Comparison of ENCODE assay signal across 8 mouse cellular contexts in genomic region chr2:156145486-156146130, GRCm38 (mm10). TPM values are rescaled to one million over a fixed set of nuclear protein-coding genes. Genes with fewer than 3 reads are reported as not detected.
A peak's percentile ranks its signal among the peaks of the same experiment; 100 is the strongest.
DNase-seq lines count a peak whose midpoint lies in the region; ATAC-seq and TF ChIP-seq lines count a peak whose summit lies in the region.
"Had no signal": no experiment of that assay in that cellular context is flagged by ENCODE, and none has a peak within 500 bp of the region (broad histone marks: within the 10 kb centered on the region; RNA-seq: fewer than 3 reads in every experiment).

No protein-coding gene starts in this region.

- WGBS in kidney, embryonic 16.5 days: 53% methylated on average over 11 of the region's 11 CpGs
- WGBS in embryonic facial prominence, embryonic 13.5 days: 56% methylated on average over 11 of the region's 11 CpGs
- 70% methylated on average over 11 of the region's 11 CpGs for WGBS in hindbrain, embryonic 14.5 days
- 66% methylated on average over 11 of the region's 11 CpGs for WGBS in midbrain, embryonic 15.5 days

- 0 out of 2 replicates have a peak, but pooled peaks cover 11% of the 10 kb centered on the region for H3K4me1 ChIP-seq in kidney, embryonic 16.5 days (ENCODE audit: insufficient read depth, low read length)
- H3K4me1 ChIP-seq in embryonic facial prominence, embryonic 13.5 days: peaks cover 8% of the 10 kb centered on the region
- peaks cover 18% of the 10 kb centered on the region for H3K4me1 ChIP-seq in hindbrain, embryonic 14.5 days (replicated peaks; ENCODE audit: control insufficient read depth, insufficient read depth, low read length)
- H3K4me1 ChIP-seq in midbrain, embryonic 15.5 days: peaks cover 19% of the 10 kb centered on the region

- peaks cover 30% of the 10 kb centered on the region for H3K36me3 ChIP-seq in kidney, embryonic 16.5 days (ENCODE audit: insufficient read depth, low read length)
- peaks cover 40% of the 10 kb centered on the region for H3K36me3 ChIP-seq in embryonic facial prominence, embryonic 13.5 days
- H3K36me3 ChIP-seq in hindbrain, embryonic 14.5 days (replicated peaks; ENCODE audit: control insufficient read depth, insufficient read depth): peaks cover 48% of the 10 kb centered on the region
- peaks cover 36% of the 10 kb centered on the region for H3K36me3 ChIP-seq in midbrain, embryonic 15.5 days (replicated peaks)

- H3K27ac ChIP-seq in kidney, embryonic 16.5 days (ENCODE audit: low read length): no peak overlapping the region
- no peak overlapping the region for H3K27ac ChIP-seq in embryonic facial prominence, embryonic 13.5 days
- no peak overlapping the region for H3K27ac ChIP-seq in hindbrain, embryonic 14.5 days
- no peak overlapping the region for H3K27ac ChIP-seq in midbrain, embryonic 15.5 days
- H3K27ac ChIP-seq in left cerebral cortex, adult 2 months: no peak overlapping the region

- no peak for DNase-seq in kidney, postnatal 36 days
- DNase-seq in hindbrain, embryonic 14.5 days (ENCODE audit: low spot score): no peak
- no peak for DNase-seq in left cerebral cortex, adult 2 months (ENCODE audit: extremely low spot score in 1 of 2, low spot score in 2 of 2)
- DNase-seq in retina, embryonic 14.5 days (ENCODE audit: low spot score): no peak
- DNase-seq: cerebellum, adult 8-10 months had no signal

- no peaks in the 10 kb centered on the region for H3K27me3 ChIP-seq in kidney, embryonic 16.5 days (ENCODE audit: insufficient read depth, low read length)
- H3K27me3 ChIP-seq in embryonic facial prominence, embryonic 13.5 days: no peaks in the 10 kb centered on the region
- H3K27me3 ChIP-seq in hindbrain, embryonic 14.5 days (ENCODE audit: control insufficient read depth, insufficient read depth, low read length): no peaks in the 10 kb centered on the region
- H3K27me3 ChIP-seq in midbrain, embryonic 15.5 days (replicated peaks): no peaks in the 10 kb centered on the region

- intact Hi-C loops in left cerebral cortex, adult 2 months (cut with DNase I): no loop called here

- ATAC-seq in kidney, embryonic 16.5 days (ENCODE audit: low FRiP score, low TSS enrichment): no peak
- no peak for ATAC-seq in embryonic facial prominence, embryonic 13.5 days (ENCODE audit: insufficient number of reproducible peaks, insufficient read depth, low FRiP score, low TSS enrichment, low read depth)
- ATAC-seq in hindbrain, embryonic 14.5 days (ENCODE audit: low FRiP score): no peak
- ATAC-seq in midbrain, embryonic 15.5 days (replicated peaks): no peak

- H3K9ac ChIP-seq in kidney, embryonic 16.5 days (replicated peaks; ENCODE audit: low read length): no peak overlapping the region
- no peak overlapping the region for H3K9ac ChIP-seq in embryonic facial prominence, embryonic 13.5 days
- H3K9ac ChIP-seq in hindbrain, embryonic 14.5 days: no peak overlapping the region
- H3K9ac ChIP-seq in midbrain, embryonic 15.5 days: no peak overlapping the region

- TF ChIP-seq CTCF in left cerebral cortex, adult 2 months (IDR thresholded peaks at IDR 0.05): no peak

- H3K9me3 ChIP-seq in kidney, embryonic 16.5 days (ENCODE audit: low read length): no peaks in the 10 kb centered on the region
- no peaks in the 10 kb centered on the region for H3K9me3 ChIP-seq in embryonic facial prominence, embryonic 13.5 days
- no peaks in the 10 kb centered on the region for H3K9me3 ChIP-seq in hindbrain, embryonic 14.5 days (ENCODE audit: control insufficient read depth, low read length)
- no peaks in the 10 kb centered on the region for H3K9me3 ChIP-seq in midbrain, embryonic 15.5 days

- peak overlapping the region; percentile 87; the same call in 1 of the 2 replicates for H3K4me3 ChIP-seq in kidney, embryonic 16.5 days (ENCODE audit: low read length)
- H3K4me3 ChIP-seq in embryonic facial prominence, embryonic 13.5 days: peak overlapping the region; percentile 85; the same call in 1 of the 2 replicates
- peak overlapping the region; percentile 80; the same call in 1 of the 2 replicates for H3K4me3 ChIP-seq in hindbrain, embryonic 14.5 days (replicated peaks; ENCODE audit: low read length)
- H3K4me3 ChIP-seq in midbrain, embryonic 15.5 days: no peak overlapping the region
- no peak overlapping the region for H3K4me3 ChIP-seq in left cerebral cortex, adult 2 months

- H3K4me2 ChIP-seq in kidney, embryonic 16.5 days (replicated peaks; ENCODE audit: low read depth, low read length): peak overlapping the region; percentile 77
- peak overlapping the region; percentile 74 for H3K4me2 ChIP-seq in embryonic facial prominence, embryonic 13.5 days
- peak overlapping the region; percentile 72; the same call in 1 of the 2 replicates for H3K4me2 ChIP-seq in hindbrain, embryonic 14.5 days (replicated peaks)
- peak overlapping the region; percentile 72 for H3K4me2 ChIP-seq in midbrain, embryonic 15.5 days

RNA-seq across cellular contexts. Expression of gene Nfs1, which starts 1.6 kb away (rescaled TPM):
- polyA plus RNA-seq in kidney, embryonic 16.5 days (2015; fragmentation: Nextera tagmentation; extraction: Ambion mirVana): 56.1 and 60.1 TPM in 2 replicates
- 35.4 and 39.3 TPM in 2 replicates for polyA plus RNA-seq in embryonic facial prominence, embryonic 13.5 days (2015; fragmentation: Nextera tagmentation; extraction: Ambion mirVana)
- polyA plus RNA-seq in hindbrain, embryonic 14.5 days (2014; fragmentation: Nextera tagmentation; extraction: Ambion mirVana): 29.3 and 31.3 TPM in 2 replicates
- 35.4 and 35.8 TPM in 2 replicates for polyA plus RNA-seq in midbrain, embryonic 15.5 days (2015; fragmentation: Nextera tagmentation; extraction: Ambion mirVana)
- total RNA-seq in left cerebral cortex, adult 2 months (2021): 10 to 100 TPM; 36.3 to 42.0 TPM

RNA-seq across cellular contexts. Expression of gene Romo1, which starts 1.8 kb away (rescaled TPM):
- 361 and 371 TPM in 2 replicates for polyA plus RNA-seq in kidney, embryonic 16.5 days (2015; fragmentation: Nextera tagmentation; extraction: Ambion mirVana)
- 383 and 419 TPM in 2 replicates for polyA plus RNA-seq in embryonic facial prominence, embryonic 13.5 days (2015; fragmentation: Nextera tagmentation; extraction: Ambion mirVana)
- 446 and 540 TPM in 2 replicates for polyA plus RNA-seq in hindbrain, embryonic 14.5 days (2014; fragmentation: Nextera tagmentation; extraction: Ambion mirVana)
- 377 and 400 TPM in 2 replicates for polyA plus RNA-seq in midbrain, embryonic 15.5 days (2015; fragmentation: Nextera tagmentation; extraction: Ambion mirVana)
- 100 to 1,000 TPM; 142 to 153 TPM for total RNA-seq in left cerebral cortex, adult 2 months (2021)

RNA-seq across cellular contexts. Expression of gene Gm28036, which starts 18.7 kb away (rescaled TPM):
- polyA plus RNA-seq in kidney, embryonic 16.5 days (2015; fragmentation: Nextera tagmentation; extraction: Ambion mirVana): 22.0 and 26.5 TPM in 2 replicates
- 20.4 and 21.7 TPM in 2 replicates for polyA plus RNA-seq in embryonic facial prominence, embryonic 13.5 days (2015; fragmentation: Nextera tagmentation; extraction: Ambion mirVana)
- polyA plus RNA-seq in hindbrain, embryonic 14.5 days (2014; fragmentation: Nextera tagmentation; extraction: Ambion mirVana): 12.3 and 14.2 TPM in 2 replicates
- 15.6 and 20.9 TPM in 2 replicates for polyA plus RNA-seq in midbrain, embryonic 15.5 days (2015; fragmentation: Nextera tagmentation; extraction: Ambion mirVana)
- total RNA-seq in left cerebral cortex, adult 2 months (2021): 10 to 100 TPM; 17.5 to 17.7 TPM

RNA-seq across cellular contexts. Expression of gene Rbm12, which starts 33.8 kb away (rescaled TPM):
- 27.7 and 29.3 TPM in 2 replicates for polyA plus RNA-seq in kidney, embryonic 16.5 days (2015; fragmentation: Nextera tagmentation; extraction: Ambion mirVana)
- 31.7 and 33.4 TPM in 2 replicates for polyA plus RNA-seq in embryonic facial prominence, embryonic 13.5 days (2015; fragmentation: Nextera tagmentation; extraction: Ambion mirVana)
- polyA plus RNA-seq in hindbrain, embryonic 14.5 days (2014; fragmentation: Nextera tagmentation; extraction: Ambion mirVana): 24.4 and 27.0 TPM in 2 replicates
- polyA plus RNA-seq in midbrain, embryonic 15.5 days (2015; fragmentation: Nextera tagmentation; extraction: Ambion mirVana): 25.8 and 26.6 TPM in 2 replicates
- total RNA-seq in left cerebral cortex, adult 2 months (2021): 10 to 100 TPM; 27.7 to 36.0 TPM

RNA-seq across cellular contexts. Expression of gene Cpne1, which starts 33.8 kb away (rescaled TPM):
- polyA plus RNA-seq in kidney, embryonic 16.5 days (2015; fragmentation: Nextera tagmentation; extraction: Ambion mirVana): 70.6 and 75.8 TPM in 2 replicates
- polyA plus RNA-seq in embryonic facial prominence, embryonic 13.5 days (2015; fragmentation: Nextera tagmentation; extraction: Ambion mirVana): 60.5 and 62.7 TPM in 2 replicates
- polyA plus RNA-seq in hindbrain, embryonic 14.5 days (2014; fragmentation: Nextera tagmentation; extraction: Ambion mirVana): 22.4 and 24.7 TPM in 2 replicates
- polyA plus RNA-seq in midbrain, embryonic 15.5 days (2015; fragmentation: Nextera tagmentation; extraction: Ambion mirVana): 27.5 and 29.6 TPM in 2 replicates
- 10 to 100 TPM; 26.3 to 33.0 TPM for total RNA-seq in left cerebral cortex, adult 2 months (2021)

Comparison
In these comparisons a context has a peak if more than half of its experiments do, and no peak if none do; other contexts are left out.
1. H3K4me3 ChIP-seq: peak in kidney, embryonic 16.5 days (single experiment), embryonic facial prominence, embryonic 13.5 days (single experiment) and hindbrain, embryonic 14.5 days (single experiment); none in midbrain, embryonic 15.5 days (single experiment) and left cerebral cortex, adult 2 months (single experiment).
2. Peak in every context shown above with its lines, with median percentiles within 50 percentile points of each other: H3K4me2 ChIP-seq.